Mouse (Mus musculus) ES-Bruce4 (cell line): ENCODE results near the gene Fndc7.

ENCODE experiments used
- CTCF ChIP-seq: IDR thresholded peaks from one replicate; pipeline ENCODE4 v1.8.1; 2011; ENCODE audit warnings: low read depth, low read length
- EP300 ChIP-seq: IDR thresholded peaks from 2 replicates; pipeline ENCODE4 v1.6.1; 2011; ENCODE audit warnings: low read depth, low read length; ENCODE audit not compliant: insufficient read depth

DNA sequence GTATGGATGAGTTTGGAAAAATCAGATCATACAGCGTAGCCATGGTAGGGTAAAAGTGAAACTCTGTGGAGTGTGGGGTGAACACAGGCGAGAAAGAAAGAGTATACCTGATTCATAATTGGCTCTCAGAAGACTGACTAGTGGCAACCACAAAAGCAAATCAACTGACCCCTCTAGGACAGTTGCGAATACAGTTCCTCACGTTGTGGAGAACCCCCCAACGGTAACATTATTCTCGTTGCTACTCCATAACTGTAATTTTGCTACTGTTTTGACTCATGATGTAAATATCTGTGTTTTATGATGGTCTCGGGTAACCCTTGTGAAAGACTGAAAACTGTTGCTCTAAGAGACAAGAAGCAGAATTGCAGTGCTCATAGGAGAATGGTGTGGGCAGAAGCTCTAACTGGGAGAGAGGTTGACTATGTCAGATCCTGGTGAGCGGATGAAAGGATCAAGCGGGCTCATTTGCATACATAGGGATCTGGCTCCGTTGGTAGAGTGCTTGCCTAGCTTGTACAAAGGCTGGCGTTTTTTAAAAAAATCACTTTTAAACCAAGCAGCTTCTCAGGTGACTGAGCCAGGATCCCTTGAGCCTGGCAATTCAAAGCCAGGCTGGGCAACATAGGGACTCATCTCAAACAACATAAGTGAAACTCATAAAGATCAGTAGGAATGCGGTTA is 2.7 kb downstream of the Fndc7 start:
- TF ChIP-seq EP300 (no peak), CTCF (no peak)
